Mouse (Mus musculus) telencephalon, adult 2 months (tissue): ENCODE results near the gene Rasgef1b.
A peak's percentile ranks its signal among the peaks of the same experiment; 100 is the strongest.

Source experiments
- DNase-seq: peaks from one replicate; pipeline ENCODE4 v3.0.0-alpha.2; 2011; ENCODE audit warnings: low read depth, low spot score

The Rasgef1b gene

DNA sequence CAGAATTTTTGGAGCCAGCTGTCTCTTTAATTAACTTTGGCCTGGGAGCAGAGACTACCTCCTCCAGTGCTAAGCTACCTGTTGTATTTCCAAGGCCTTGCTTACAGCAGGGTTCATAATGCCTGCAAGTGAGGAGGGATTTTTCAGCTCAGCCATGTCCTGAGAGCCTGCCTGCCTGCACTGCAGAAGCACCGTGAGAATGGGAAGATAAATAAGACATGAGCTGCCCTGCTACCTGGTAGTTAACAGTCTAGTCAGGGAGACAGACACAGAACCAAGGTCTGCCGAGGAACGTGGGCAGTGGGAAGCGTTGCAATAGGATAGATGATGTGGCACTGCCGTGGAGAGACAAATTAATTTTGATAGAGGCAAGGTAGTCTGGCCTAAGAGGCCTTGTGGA lies 277.4 kb downstream of the Rasgef1b start:
- DNase-seq: no peak

- DNase-seq: no peak
Observed at GRCm38 (mm10) chr5:99450994-99451393, 277.9 kb downstream of the Rasgef1b start.

DNA sequence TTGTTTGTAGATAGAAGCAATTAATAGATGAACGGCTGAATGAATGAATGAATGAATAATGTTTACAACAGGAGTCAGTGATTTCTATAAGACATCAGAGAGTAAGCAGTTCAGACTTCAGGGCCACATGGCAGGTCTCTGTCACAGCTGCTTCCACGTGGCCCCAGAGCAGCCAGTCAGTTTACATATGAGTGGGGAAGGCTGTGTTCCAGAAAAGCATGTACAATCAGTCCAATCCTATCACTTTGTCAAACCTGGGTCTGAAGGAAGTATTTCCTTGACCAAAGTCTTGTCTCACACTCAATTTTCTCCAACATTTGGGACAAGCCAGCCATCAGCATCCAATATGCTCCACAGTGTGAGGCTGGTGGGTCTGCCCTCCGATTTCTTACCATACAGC lies 278.4 kb downstream of the Rasgef1b start:
- DNase-seq: no peak

DNA sequence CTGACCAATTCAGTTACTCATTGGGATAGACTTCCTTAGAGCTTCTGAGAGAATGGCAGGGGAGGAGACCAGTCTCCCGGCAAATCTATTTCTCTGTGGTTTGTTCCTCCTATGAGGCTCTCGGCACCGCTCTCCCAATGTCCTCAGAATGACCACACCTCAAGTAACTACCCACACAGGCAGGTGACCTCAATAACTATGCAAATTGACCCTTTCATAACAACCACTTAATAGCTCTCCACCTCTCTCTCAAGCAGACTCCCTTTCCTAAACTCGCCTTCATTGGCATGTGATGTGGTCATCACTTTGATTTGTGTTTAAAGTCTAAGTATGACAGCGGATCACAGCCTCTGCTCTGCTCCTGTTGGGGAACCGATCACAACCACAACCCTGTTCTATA lies 281.4 kb downstream of the Rasgef1b start:
- DNase-seq: no peak

DNA sequence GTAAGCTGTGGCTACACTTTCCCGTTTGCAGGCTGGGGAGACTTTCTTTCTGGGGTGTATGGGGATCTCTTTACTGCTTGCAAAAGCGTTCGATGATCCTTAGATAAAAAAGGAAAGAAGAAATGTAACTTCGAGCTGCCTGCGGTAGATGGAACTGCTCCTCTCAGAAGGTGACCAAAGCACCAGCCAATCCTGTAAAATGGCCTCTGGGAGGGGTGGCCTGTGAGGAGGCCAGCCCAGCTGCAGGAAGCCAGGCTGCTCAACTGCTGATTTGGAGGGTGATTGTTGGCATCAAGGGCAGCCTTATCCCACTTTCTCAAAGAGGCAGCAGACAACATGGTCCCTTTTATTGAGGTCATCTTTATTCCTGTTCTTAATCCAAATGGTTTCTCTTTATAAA lies 283.6 kb downstream of the Rasgef1b start:
- no peak for DNase-seq

DNA sequence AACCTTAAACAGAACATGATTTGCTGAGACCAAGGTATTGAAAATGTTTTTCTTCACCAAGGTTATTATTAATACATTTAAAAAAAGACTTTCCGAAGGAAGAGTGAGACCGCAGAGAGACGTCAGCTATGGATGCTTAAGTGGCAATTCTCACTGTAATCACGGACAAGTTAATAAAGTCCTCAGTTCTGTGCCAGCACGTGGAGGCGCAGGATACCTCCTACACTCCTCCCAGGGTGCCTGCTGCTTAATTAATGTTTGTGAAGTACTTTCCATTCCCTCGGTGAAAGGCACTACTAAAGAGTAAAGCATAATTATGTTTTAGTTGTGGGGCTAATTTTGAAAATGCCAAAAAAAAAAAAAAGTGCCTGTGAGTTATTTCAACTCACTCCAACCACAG lies 284.1 kb downstream of the Rasgef1b start:
- DNase-seq: peak; percentile 48

GRCm38 (mm10) chr5:99440109-99440508 lies 288.8 kb downstream of the Rasgef1b start:
- DNase-seq: no peak

GRCm38 (mm10) chr5:99438526-99438925 lies 290.3 kb downstream of the Rasgef1b start:
- DNase-seq: no peak

- DNase-seq: no peak
Observed at GRCm38 (mm10) chr5:99434226-99434625, 294.6 kb downstream of the Rasgef1b start.

- DNase-seq: no peak
Observed at GRCm38 (mm10) chr5:99432471-99432870, 296.4 kb downstream of the Rasgef1b start.

GRCm38 (mm10) chr5:99429273-99429672 lies 299.6 kb downstream of the Rasgef1b start:
- DNase-seq: no peak

GRCm38 (mm10) chr5:99428648-99429047 lies 300.2 kb downstream of the Rasgef1b start:
- DNase-seq: no peak

DNA sequence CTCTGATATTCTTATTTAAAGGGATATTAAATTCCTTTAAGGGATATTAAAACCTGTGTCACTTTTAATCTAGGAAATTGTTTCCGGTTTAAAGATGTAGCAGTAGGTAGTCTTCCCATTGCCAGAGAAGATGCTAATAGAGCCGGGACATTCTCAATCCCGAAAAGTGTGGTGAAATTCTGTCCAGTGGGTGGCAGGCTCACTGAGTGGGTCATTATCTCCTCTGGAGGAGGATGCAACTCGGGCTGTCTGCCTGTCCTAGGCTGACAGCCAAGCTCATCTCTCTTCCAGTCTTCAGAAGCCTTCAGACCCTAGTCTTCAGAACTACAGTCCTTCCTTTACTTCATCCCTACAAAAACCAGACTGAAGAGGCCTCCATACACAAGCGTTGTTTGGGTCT lies 305.6 kb downstream of the Rasgef1b start:
- DNase-seq: no peak

DNA sequence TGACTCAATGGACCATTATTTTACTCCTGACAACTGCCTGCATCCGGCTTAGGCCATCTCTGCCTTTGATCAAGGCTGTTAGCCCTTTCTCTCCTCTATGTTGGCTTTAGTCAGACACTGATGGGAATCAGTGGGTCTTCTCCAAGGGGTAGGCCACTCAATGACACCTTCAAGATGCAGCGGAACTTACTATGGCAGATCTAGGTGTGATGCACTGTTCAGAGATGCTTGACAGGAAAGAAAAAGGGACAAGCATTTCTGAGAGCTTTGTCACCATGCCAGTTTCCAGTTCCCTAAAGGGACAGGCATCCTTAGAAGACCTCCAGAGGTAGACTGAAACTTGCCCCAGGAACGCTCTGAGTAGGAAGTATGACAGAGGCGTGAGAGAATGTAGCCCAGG lies 306.0 kb downstream of the Rasgef1b start:
- DNase-seq: no peak

DNA sequence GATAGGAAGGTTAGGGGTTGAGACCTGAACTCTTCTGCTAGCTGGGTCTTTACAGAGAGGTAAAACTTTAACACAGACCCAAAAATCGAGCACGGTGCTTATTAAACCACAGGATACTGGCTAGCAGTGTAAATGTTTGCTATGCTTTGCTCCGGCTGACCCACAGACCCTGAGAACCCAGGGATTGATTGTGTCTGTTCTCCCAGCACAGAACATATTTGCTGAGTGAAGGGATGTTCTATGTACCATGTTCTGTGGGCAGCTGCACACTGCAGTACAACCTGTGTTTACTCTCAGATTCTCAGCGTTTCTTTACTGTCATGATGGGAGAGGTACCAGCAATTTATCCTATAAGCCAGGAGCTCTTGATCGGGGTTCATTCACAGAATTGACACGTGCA lies 306.8 kb downstream of the Rasgef1b start:
- no peak for DNase-seq

DNA sequence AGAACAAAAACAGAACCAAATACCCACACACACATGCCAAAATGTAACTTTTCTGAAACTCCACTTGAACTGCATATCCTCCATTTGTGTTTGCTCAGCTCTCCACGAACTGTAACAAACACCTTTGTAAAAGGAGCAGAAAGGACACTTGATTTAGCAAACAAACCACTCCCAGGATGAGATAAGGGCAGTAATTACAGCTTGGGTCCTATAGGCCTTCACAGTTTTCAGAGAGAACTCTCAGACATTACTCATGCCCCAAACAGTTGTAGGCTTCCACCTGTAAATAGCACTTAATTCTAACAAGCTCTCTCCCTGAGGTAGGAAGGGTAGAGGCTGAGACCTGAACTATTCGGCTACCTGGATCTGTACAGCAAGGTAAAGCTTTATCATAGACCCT lies 309.0 kb downstream of the Rasgef1b start:
- DNase-seq: no peak

- DNase-seq: no peak
Observed at GRCm38 (mm10) chr5:99416902-99417301, 312.0 kb downstream of the Rasgef1b start.

GRCm38 (mm10) chr5:99415676-99416075 lies 313.2 kb downstream of the Rasgef1b start:
- DNase-seq: no peak

DNA sequence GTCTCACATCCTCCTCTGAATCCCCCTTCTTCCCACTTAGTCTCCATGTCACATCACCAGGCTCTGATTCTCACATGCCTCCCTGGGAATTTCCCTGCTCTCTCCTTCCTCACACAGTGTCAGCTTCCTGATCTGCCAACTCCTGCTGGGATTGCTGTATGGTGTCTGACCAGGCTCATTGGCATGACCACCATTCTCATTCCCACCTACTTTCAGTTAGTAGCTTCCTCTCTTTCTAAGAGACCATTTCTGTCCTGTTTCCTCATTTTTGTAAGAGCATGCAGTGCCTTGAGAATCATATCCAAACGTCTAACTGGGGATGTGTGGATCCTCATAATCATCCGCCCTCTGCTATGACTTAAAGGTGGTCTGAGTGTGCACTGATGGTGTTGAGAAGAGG lies 313.8 kb downstream of the Rasgef1b start:
- DNase-seq: no peak

- no peak for DNase-seq
Observed at GRCm38 (mm10) chr5:99414293-99414692, 314.6 kb downstream of the Rasgef1b start.

DNA sequence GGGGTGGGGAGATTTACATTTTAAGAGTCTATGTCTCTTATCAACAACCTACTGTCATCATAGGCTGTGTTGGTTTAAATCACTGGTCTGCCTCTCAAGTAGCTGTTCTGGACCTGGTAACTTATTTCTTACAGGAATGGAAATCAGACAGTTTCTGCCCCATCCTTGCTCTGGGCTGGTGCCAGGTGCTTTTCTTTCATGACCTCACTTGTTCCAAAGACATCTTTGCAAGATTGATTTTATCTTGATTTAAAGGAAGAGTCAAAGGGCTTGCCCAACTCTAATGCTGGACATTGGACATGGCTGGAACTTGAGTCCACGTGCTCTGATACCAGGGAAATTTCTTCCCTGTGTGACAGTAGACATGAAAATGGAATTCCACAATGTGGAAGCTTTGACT lies 315.0 kb downstream of the Rasgef1b start:
- no peak for DNase-seq

- DNase-seq: peak; percentile 60
Observed at GRCm38 (mm10) chr5:99413391-99413790, 315.5 kb downstream of the Rasgef1b start.

DNA sequence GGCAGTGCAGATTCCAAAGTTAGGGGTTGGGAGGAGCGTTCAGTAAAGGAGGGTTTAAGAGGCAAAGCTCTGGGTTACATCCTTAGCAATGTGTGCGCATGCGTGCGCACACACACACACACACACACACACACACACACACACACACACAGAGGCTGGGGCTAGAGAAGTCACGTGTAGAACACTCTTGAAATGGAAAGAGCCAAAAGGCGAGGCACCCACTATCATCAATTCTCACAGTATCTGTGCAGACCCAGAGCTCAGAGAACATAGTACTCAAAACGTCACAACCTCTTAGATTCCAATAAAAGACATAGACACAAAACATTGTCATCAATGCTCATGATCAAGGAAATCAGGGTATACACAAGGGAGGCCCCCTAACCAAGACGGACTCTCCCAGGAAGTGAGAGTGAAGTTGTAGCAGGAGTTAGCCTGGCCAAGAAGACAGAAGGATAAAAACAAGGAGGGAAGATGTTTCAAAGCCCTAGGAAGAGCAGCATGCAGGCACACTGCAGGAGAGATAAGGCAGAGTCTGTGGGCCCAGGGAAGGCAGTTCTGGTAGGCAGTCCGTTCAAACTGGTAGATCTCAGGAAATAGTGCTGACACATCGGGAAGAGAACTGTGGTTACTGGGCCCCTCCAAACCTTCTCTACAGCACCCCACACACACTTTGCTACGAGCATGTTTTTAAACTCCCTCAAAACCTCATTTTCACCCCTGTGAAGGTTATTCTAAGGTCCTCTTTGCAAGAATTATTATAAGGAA lies 324.3 kb downstream of the Rasgef1b start:
- DNase-seq: no peak

- DNase-seq: no peak
Observed at GRCm38 (mm10) chr5:99403325-99403724, 325.5 kb downstream of the Rasgef1b start.
